Mouse (Mus musculus) embryonic fibroblast, embryonic 13.5 days (primary cell): ENCODE measurements around the gene 3110082I17Rik.

Experiments used
- CTCF ChIP-seq: IDR thresholded peaks from 2 replicates; pipeline ENCODE4 v1.5.1; 2011; ENCODE audit warnings: mild to moderate bottlenecking, control low read depth, low read length, moderate library complexity, borderline replicate concordance; ENCODE audit not compliant: insufficient read depth
- POLR2A ChIP-seq: IDR thresholded peaks from 2 replicates; pipeline ENCODE4 v1.6.1; 2011; ENCODE audit warnings: low read depth, mild to moderate bottlenecking, control low read depth, low read length, moderate library complexity

DNA sequence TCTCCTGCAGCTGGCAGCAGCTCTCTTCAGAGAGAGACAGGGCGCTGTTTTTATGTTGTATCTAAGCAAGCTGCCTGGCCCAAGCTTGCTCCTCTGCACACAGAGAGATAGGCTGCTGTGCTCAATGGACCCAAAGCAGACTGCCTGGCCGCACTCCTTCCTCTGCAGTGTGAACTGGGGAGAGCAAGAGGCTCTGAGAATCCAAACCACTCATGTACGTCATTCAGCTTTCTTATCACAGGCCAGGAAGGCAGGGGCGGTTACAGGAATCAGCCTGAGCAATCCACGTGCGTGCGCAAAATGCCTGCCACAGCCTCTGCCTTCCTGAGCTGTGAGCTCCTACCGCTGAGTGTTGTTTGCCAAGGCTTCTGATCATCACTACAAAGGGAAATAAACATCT is 77.6 kb downstream of the 3110082I17Rik start:
- TF ChIP-seq CTCF = no peak
- no peak for TF ChIP-seq POLR2A
